Mouse (Mus musculus) forebrain, postnatal 0 days (tissue): ENCODE measurements around the gene Ttyh1. TPM values are rescaled to one million over a fixed set of nuclear protein-coding genes. Genes with fewer than 3 reads are reported as not detected.
A peak's percentile ranks its signal among the peaks of the same experiment; 100 is the strongest.

Experiments used
- ATAC-seq: fragments of 200-750 bp; cut with Nextera tagmentation; 2 replicates; pipeline ENCODE4 v1.8.0; 2017; ENCODE audit warnings: mild to moderate bottlenecking, moderate library complexity
- DNase-seq: peaks from one replicate; pipeline ENCODE4 v3.0.0-alpha.2; 2015
- H3K27ac ChIP-seq: fragments of 300-500 bp; sonication (generic); 2 replicates; pipeline ENCODE4 v1.5.1; 2014; ENCODE audit warnings: low read depth, mild to moderate bottlenecking, antibody characterized with exemption, low read length, moderate library complexity, mixed read lengths
- H3K27me3 ChIP-seq: fragments of 300-500 bp; sonication (generic); 2 replicates; pipeline ENCODE4 v1.6.1; 2014; ENCODE audit warnings: mild to moderate bottlenecking, low read length, mixed read lengths; ENCODE audit not compliant: insufficient read depth
- H3K36me3 ChIP-seq: fragments of 300-500 bp; sonication (generic); 2 replicates; pipeline ENCODE4 v1.6.1; 2014; ENCODE audit warnings: mild to moderate bottlenecking, moderate library complexity; ENCODE audit not compliant: insufficient read depth
- H3K4me1 ChIP-seq: fragments of 300-500 bp; sonication (generic); 2 replicates; pipeline ENCODE4 v1.6.1; 2014; ENCODE audit warnings: antibody characterized with exemption; ENCODE audit not compliant: insufficient read depth
- H3K4me2 ChIP-seq: fragments of 300-500 bp; sonication (generic); 2 replicates; pipeline ENCODE4 v1.6.1; 2014; ENCODE audit warnings: low read depth, mild to moderate bottlenecking, moderate library complexity
- H3K4me3 ChIP-seq: fragments of 300-500 bp; sonication (generic); 2 replicates; pipeline ENCODE4 v1.5.1; 2014; ENCODE audit warnings: low read depth, low read length, mixed read lengths
- H3K9ac ChIP-seq: fragments of 300-500 bp; sonication (generic); 2 replicates; pipeline ENCODE4 v1.6.1; 2014; ENCODE audit warnings: mild to moderate bottlenecking
- H3K9me3 ChIP-seq: fragments of 300-500 bp; sonication (generic); 2 replicates; pipeline ENCODE4 v1.6.1; 2016; ENCODE audit warnings: low read length
- CTCF ChIP-seq: sonication (generic); IDR thresholded peaks from 2 replicates; pipeline ENCODE4 v1.5.1; 2016; ENCODE audit warnings: antibody characterized with exemption, control low read depth, low read depth
- WGBS: fragments of 180-500 bp; shearing (Covaris S2); extraction: QIAGEN DNeasy Blood & Tissue Kit; methylation state at CpG from one replicate; pipeline ENCODE4 v1.1.7; 2014; 5-methylcytosine and 5-hydroxymethylcytosine counted together
- polyA plus RNA-seq: library from polyadenylated mRNA; unstranded; fragments of >200 nt; fragmentation: Nextera tagmentation; extraction: Ambion mirVana; gene quantifications from 2 replicates; pipeline ENCODE4 v1.2.1, GENCODE M21; 2015
- total RNA-seq: library from RNA; depleted of rRNA; stranded (reverse); fragments of >200 nt; gene quantifications from 2 replicates; pipeline ENCODE4 v1.2.3, GENCODE M21; 2014

Ttyh1 gene
- total and polyA plus RNA-seq, 2 experiments from 2014 or later, result 160 to 204 TPM

DNA sequence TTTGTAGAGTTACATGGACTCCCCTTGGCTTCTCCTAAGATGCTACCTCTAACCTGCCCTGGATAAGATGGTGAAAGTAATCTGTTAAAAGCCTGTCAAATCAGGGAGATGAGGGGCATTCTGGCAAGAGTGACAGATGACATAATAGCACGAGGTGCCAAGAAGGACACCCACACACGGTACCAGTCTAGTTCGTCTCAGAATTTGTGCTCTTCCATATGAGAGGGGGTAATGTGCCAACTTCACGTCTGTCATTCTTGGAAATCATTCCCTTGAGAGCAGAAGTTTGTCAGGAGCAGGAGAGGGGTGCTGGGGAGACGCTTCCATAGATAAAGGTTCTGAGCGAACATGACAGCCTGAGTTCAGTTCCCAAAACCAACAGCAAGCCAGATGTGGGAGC lies 35.0 kb upstream of the Ttyh1 start:
- no peak overlapping the region for H3K4me2 ChIP-seq
- 0 out of 2 replicates have a peak, but pooled peaks have one; percentile 34 for ATAC-seq
- H3K27me3 ChIP-seq, result no peaks in the 10 kb centered on the region

DNA sequence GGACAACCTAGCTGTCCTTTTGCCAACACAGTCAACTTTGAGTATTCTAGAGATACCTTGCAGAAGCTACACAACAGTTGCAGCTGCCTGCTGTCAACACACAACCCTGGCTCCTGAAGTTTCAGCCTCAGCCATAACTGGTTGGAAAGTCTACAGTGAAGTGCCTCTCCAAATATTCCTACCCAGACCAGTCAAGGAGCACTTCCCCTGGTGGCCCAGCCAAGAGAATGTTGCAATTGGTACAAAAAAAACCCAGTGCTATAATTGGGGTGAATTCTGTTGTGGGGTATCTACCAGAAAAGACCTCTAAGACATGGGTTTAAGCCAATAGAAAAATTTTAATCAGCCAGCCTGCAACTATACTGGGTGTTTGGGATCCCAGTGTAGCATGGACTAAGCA lies 33.6 kb upstream of the Ttyh1 start:
- no peak for TF ChIP-seq CTCF
- H3K9me3 ChIP-seq, result no peaks in the 10 kb centered on the region
- no peak overlapping the region for H3K4me2 ChIP-seq
- H3K4me3 ChIP-seq, result no peak overlapping the region
- H3K27me3 ChIP-seq, result no peaks in the 10 kb centered on the region
- no peaks in the 10 kb centered on the region for H3K36me3 ChIP-seq
- no peaks in the 10 kb centered on the region for H3K4me1 ChIP-seq
- ATAC-seq (no peak), DNase-seq (no peak)
- no peak overlapping the region for H3K27ac ChIP-seq
- no peak overlapping the region for H3K9ac ChIP-seq

More for the DNA sequence above, 35.0 kb upstream of the Ttyh1 start:
- DNase-seq, result no peak
- H3K27ac ChIP-seq, result no peak overlapping the region
- 56% methylated on average over 6 of the region's 6 CpGs for WGBS
- no peak for TF ChIP-seq CTCF
- H3K9me3 ChIP-seq, result no peaks in the 10 kb centered on the region
- H3K4me1 ChIP-seq, result no peaks in the 10 kb centered on the region
- no peak overlapping the region for H3K9ac ChIP-seq
- no peak overlapping the region for H3K4me3 ChIP-seq
- H3K36me3 ChIP-seq, result no peaks in the 10 kb centered on the region

DNA sequence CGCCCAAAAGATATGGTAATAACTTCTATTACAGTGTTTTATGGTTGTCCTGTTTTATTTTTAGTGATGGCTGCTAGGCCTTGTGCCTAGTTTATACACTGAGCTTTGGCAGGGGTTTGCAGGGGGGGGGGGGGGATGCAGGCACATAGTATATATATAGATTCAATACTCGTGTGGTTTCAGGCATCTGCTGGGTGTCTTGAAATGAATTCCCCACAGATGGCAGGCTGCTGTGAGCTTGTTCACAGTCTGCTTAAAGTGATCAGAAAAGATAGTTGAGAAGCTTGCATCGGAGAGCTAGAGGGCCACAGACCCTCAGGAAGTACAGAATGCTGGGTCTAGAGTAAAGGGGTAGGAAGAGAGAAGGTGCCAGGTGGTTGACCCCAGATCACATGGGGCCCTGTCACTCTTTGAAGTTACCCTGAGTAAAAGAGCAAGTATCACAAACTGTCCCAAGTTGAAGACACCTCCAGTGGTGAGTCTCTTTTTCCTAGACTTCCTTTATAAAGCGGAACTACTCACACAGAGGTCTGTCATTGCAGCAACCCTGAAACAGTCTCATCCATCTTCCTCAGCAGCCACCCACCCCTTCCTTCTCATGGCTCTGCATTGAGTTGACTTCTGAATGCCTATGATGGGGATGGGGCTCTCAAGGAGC lies 31.8 kb upstream of the Ttyh1 start:
- peak; percentile 46 for DNase-seq
- Histone ChIP-seq H3K27me3 (no peaks in the 10 kb centered on the region), H3K27ac (no peak overlapping the region), H3K36me3 (no peaks in the 10 kb centered on the region), H3K4me2 (no peak overlapping the region), H3K9ac (no peak overlapping the region), H3K4me3 (no peak overlapping the region), H3K9me3 (no peaks in the 10 kb centered on the region), H3K4me1 (no peaks in the 10 kb centered on the region)
- ATAC-seq, result peak; percentile 85
- TF ChIP-seq CTCF, result no peak
- 82% methylated on average over 4 of the region's 4 CpGs for WGBS

DNA sequence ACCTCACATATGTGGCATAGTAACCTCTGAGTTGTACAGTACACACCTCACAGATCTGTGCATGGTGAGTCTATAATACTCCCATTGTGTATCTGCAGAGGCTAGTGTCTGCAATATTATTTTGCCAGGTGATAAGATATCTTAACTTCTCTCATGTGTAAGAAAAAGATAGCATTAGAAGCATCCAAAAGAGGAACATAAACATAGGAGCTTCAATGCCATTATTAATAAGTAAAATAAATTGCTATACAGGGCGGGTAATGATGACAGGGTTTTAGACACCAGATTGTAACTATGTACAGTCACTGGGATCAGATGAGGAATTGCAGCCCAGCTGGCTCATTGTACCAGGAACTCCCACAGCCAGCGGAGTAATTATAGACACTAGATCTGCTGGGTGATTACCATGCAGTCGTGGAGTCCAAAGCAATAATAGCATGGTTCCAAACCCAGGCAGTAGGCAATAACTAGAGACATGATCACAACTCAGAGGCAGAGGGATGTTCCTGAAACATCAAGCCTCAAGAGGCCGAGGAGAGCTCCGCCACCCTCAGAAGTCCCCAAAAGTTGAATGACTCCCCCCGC lies 31.2 kb upstream of the Ttyh1 start:
- Histone ChIP-seq H3K4me1 (no peaks in the 10 kb centered on the region), H3K36me3 (no peaks in the 10 kb centered on the region), H3K27ac (no peak overlapping the region), H3K9ac (no peak overlapping the region), H3K4me2 (no peak overlapping the region), H3K9me3 (no peaks in the 10 kb centered on the region), H3K4me3 (no peak overlapping the region), H3K27me3 (no peaks in the 10 kb centered on the region)
- peak; percentile 32; the same call in 1 of the 2 replicates for ATAC-seq
- WGBS, result 71% methylated on average over 6 of the region's 6 CpGs
- DNase-seq, result peak; percentile 18
- no peak for TF ChIP-seq CTCF

DNA sequence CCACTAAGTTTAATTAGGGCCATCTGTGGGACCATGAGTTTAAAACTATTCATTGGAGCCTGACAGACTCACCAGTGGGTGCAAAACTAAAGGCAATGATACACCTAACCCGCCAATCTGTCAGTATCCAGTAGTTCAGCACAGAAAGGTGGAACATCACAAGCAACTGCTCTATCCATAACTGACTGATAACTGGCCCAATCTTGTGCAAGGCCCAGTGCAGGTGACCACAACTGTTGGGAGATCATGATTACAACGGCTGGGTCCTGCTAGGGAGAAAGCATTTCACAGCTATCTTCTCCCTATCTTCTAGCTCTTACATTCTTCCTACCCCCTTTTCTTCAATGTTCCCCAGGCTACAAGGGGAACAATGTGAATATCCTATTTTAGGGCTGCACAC lies 30.5 kb upstream of the Ttyh1 start:
- no peak for TF ChIP-seq CTCF
- Histone ChIP-seq H3K9ac (no peak overlapping the region), H3K4me1 (no peaks in the 10 kb centered on the region), H3K36me3 (no peaks in the 10 kb centered on the region), H3K27ac (no peak overlapping the region), H3K27me3 (no peaks in the 10 kb centered on the region), H3K4me2 (no peak overlapping the region), H3K4me3 (no peak overlapping the region), H3K9me3 (no peaks in the 10 kb centered on the region)
- DNase-seq, result no peak
- ATAC-seq, result no peak
- WGBS, result 87% methylated on average over 2 of the region's 2 CpGs

DNA sequence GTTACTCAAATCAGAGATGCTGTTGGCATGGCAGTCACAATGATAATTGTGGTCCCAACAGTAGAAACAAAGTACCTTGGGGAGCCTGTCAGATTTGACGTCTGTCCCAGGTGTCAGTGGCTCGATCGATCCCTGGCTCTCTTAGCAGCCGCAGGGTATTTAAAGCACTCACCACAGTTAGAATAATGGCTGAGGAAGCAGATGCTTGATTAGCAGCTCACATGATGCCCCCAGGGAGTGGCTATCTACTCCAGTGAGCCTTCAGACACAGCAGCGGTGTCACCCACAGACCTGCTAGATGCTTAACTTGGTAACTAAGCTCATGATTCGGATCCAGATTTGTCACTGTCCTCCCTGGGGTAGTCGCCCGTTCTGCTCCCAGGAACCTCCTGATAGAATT lies 28.0 kb upstream of the Ttyh1 start:
- WGBS, result 61% methylated on average over 8 of the region's 8 CpGs
- H3K9me3 ChIP-seq, result no peaks in the 10 kb centered on the region
- DNase-seq (no peak), ATAC-seq (no peak)
- H3K4me3 ChIP-seq, result no peak overlapping the region
- no peaks in the 10 kb centered on the region for H3K27me3 ChIP-seq
- no peaks in the 10 kb centered on the region for H3K36me3 ChIP-seq
- no peaks in the 10 kb centered on the region for H3K4me1 ChIP-seq
- no peak overlapping the region for H3K9ac ChIP-seq
- H3K27ac ChIP-seq, result no peak overlapping the region
- H3K4me2 ChIP-seq, result no peak overlapping the region
- no peak for TF ChIP-seq CTCF

DNA sequence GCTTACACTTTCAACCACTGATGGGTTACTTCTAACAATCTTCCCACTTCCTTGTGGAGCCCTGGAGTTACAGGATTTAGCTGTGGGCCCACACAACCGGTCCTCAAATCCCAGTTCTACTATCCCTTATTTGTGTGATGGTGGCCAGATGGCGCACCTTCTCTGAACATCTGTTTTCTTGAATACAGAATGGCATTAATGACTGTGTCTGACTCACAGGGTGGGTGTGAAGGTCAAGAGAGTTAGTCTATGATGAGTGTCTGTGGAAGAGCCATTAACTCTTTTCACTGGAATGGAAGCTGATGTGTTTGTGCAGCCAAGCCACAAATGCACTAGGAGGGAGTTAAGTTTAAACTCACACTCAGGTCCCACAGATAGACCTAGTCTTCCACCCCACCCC lies 20.9 kb upstream of the Ttyh1 start:
- Histone ChIP-seq H3K9ac (no peak overlapping the region), H3K9me3 (no peaks in the 10 kb centered on the region), H3K27ac (no peak overlapping the region), H3K4me3 (no peak overlapping the region), H3K4me2 (no peak overlapping the region), H3K4me1 (no peaks in the 10 kb centered on the region), H3K36me3 (no peaks in the 10 kb centered on the region), H3K27me3 (no peaks in the 10 kb centered on the region)
- no peak for DNase-seq
- ATAC-seq, result no peak
- no peak for TF ChIP-seq CTCF
- WGBS, result 82% methylated on average over 2 of the region's 2 CpGs
